Mouse (Mus musculus) neural tube, embryonic 15.5 days (tissue): ENCODE results near the gene S1pr5. TPM values are rescaled to one million over a fixed set of nuclear protein-coding genes. Genes with fewer than 3 reads are reported as not detected.
"Not testable (repeated sequence)": the region's sequence is repeated elsewhere in the genome, so short reads cannot be mapped to it uniquely, and the experiment has no call there.

Experiments
- ATAC-seq: fragments of 200-750 bp; cut with Nextera tagmentation; 2 replicates; pipeline ENCODE4 v1.8.0; 2017; ENCODE audit warnings: mild to moderate bottlenecking, moderate TSS enrichment, moderate library complexity; ENCODE audit not compliant: low FRiP score
- H3K27ac ChIP-seq: fragments of 300-500 bp; sonication (generic); replicated peaks from 2 replicates; pipeline ENCODE4 v1.5.1; 2015; ENCODE audit warnings: mild to moderate bottlenecking, inconsistent platforms
- H3K27me3 ChIP-seq: fragments of 300-500 bp; sonication (generic); replicated peaks from 2 replicates; pipeline ENCODE4 v1.6.1; 2015; ENCODE audit warnings: inconsistent platforms
- H3K36me3 ChIP-seq: fragments of 300-500 bp; sonication (generic); 2 replicates; pipeline ENCODE4 v1.6.1; 2015; ENCODE audit warnings: inconsistent platforms
- H3K4me1 ChIP-seq: fragments of 300-500 bp; sonication (generic); 2 replicates; pipeline ENCODE4 v1.6.1; 2015; ENCODE audit warnings: inconsistent platforms
- H3K4me2 ChIP-seq: fragments of 300-500 bp; sonication (generic); 2 replicates; pipeline ENCODE4 v1.6.1; 2015; ENCODE audit warnings: inconsistent platforms, mild to moderate bottlenecking, moderate library complexity
- H3K4me3 ChIP-seq: fragments of 300-500 bp; sonication (generic); replicated peaks from 2 replicates; pipeline ENCODE4 v1.5.1; 2015; ENCODE audit warnings: mild to moderate bottlenecking, inconsistent platforms
- H3K9ac ChIP-seq: fragments of 300-500 bp; sonication (generic); replicated peaks from 2 replicates; pipeline ENCODE4 v1.6.1; 2015; ENCODE audit warnings: mild to moderate bottlenecking, inconsistent platforms
- H3K9me3 ChIP-seq: fragments of 300-500 bp; sonication (generic); replicated peaks from 2 replicates; pipeline ENCODE4 v1.6.1; 2016; ENCODE audit warnings: inconsistent platforms
- WGBS: fragments of 180-500 bp; shearing (Covaris S2); methylation state at CpG from one replicate; pipeline ENCODE4 v1.1.7; 2015; ENCODE audit warnings: mixed read lengths; 5-methylcytosine and 5-hydroxymethylcytosine counted together
- polyA plus RNA-seq: library from polyadenylated mRNA; unstranded; fragments of >200 nt; fragmentation: Nextera tagmentation; extraction: Ambion mirVana; gene quantifications from 2 replicates; pipeline ENCODE4 v1.2.1, GENCODE M21; 2015

The S1pr5 gene
- polyA plus RNA-seq, 1 experiment from 2014 or later, result 6.7 TPM

DNA sequence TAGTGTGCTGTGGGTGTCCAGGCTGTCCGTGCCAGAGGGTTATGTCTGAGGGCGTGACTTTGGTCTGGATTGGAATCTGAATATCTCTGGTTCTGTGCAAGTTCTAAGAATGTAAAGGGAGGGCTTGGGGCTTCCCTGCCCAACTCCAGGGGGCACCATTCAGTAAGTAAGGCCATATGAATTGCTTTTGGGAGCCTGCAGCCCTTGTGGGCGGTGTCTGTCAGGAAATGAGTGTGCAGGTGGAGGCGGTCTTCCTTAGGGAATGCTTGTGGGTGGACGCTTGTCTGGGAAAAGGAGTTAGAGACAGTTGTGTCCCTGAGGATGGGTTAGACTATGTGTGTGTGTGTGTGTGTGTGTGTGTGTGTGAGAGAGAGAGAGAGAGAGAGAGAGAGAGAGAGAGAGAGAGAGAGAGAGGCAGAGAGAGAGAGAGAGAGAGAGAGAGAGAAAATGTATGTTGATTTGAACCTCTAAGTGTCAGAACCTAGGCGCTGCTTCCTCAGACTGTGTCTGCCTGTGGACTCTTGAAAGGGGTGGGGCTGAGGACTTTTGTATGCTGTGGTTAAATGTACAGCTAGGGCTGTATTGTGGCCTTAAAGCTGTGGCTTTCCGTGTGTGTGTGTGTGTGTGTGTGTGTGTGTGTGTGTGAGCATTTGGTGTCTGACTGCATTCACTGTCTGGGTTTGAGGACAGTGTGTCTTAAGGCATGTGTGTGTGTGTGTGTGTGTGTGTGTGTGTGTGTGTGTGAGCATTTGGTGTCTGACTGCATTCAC is 52.3 kb downstream of the S1pr5 start:
- Histone ChIP-seq H3K4me1 (peaks cover 34% of the 10 kb centered on the region), H3K4me3 (peak overlapping the region; percentile 74; the same call in 1 of the 2 replicates), H3K4me2 (peak overlapping the region; percentile 84), H3K27ac (peak overlapping the region; percentile 79; the same call in 1 of the 2 replicates)
- ATAC-seq, result peak; percentile 45
- H3K9ac ChIP-seq, H3K27me3 ChIP-seq, H3K36me3 ChIP-seq, H3K9me3 ChIP-seq: not testable (repeated sequence)
- WGBS, result 45% methylated on average over 7 of the region's 7 CpGs

DNA sequence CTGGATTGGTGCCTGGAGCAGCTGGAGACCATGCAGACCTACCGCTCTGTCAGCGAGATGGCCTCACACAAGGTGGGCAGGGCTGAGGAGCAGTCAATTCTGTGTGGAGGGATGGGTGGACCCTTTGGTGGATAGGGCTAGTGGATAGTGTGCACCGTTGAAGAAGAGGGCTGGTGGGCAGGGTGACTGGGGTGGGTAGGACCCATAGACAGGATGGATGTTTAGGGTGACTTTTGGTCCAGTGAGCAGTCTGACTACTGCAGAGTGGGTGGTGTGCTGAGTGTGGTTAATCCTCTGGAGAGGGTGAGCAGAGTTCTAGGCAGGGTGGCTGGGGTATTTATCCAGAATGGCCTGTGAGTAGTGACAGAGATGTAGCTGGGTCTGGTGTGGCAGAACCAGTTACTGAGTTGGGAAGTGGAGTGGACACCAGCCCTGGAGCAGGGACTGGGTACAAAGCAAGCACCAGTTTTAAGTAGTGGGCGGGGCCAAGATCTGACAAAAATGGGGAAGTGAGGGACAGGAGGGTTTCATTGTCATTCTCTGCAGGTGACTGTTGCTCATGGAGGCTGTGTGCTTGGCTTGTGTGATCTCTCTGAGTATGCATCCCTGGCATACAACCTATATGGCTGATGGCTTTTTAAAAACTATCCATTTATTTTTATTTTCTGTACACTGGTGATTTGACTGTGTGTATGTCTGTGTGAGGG is 53.3 kb downstream of the S1pr5 start:
- WGBS, result 85% methylated on average over 4 of the region's 4 CpGs
- no peak overlapping the region for H3K9ac ChIP-seq
- ATAC-seq, result no peak

DNA sequence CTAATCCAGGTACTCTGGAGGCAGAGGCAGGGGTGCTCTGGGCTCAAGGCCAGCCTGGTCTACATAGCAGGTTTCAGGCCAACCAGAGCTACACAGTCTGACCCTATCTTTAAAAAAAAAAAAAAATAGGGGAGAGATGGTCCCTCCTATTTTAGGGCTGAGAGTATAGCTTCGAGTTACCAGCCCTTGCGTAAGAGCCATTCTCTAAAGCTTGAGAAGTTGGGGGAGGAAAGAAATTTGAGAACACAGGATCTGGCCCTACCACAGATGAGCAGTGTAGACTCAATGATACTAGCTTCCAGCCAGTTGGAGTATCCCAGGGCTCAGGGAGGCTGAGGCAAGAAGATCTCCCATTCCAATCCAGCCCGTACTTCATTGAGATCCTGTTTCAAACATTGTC is 54.5 kb downstream of the S1pr5 start:
- 97% methylated on average over 3 of the region's 3 CpGs for WGBS
- ATAC-seq, result no peak
- no peak overlapping the region for H3K4me2 ChIP-seq
- no peak overlapping the region for H3K27ac ChIP-seq
- H3K4me3 ChIP-seq, result no peak overlapping the region
- H3K9me3 ChIP-seq, result no peaks in the 10 kb centered on the region
- H3K36me3 ChIP-seq, result no peaks in the 10 kb centered on the region
- H3K4me1 ChIP-seq, result peaks cover 32% of the 10 kb centered on the region
- H3K9ac ChIP-seq, result no peak overlapping the region
- no peaks in the 10 kb centered on the region for H3K27me3 ChIP-seq

More for the DNA sequence above, 53.3 kb downstream of the S1pr5 start:
- H3K4me1 ChIP-seq, result peaks cover 34% of the 10 kb centered on the region
- H3K36me3 ChIP-seq, result no peaks in the 10 kb centered on the region; the same call in 1 of the 2 replicates
- no peaks in the 10 kb centered on the region for H3K9me3 ChIP-seq
- H3K4me3 ChIP-seq, result no peak overlapping the region
- no peak overlapping the region for H3K4me2 ChIP-seq
- no peaks in the 10 kb centered on the region for H3K27me3 ChIP-seq
- no peak overlapping the region for H3K27ac ChIP-seq

Other genes with a start within 250 kb of the S1pr5 start
- 114 and 123 TPM in 2 replicates for gene Mrpl4, start 245.7 kb downstream of the S1pr5 start, polyA plus RNA-seq
- 4.2 and 16.9 TPM in 2 replicates for gene Icam1, start 232.5 kb downstream of the S1pr5 start, polyA plus RNA-seq
- 0.54 TPM in 1 of 2 replicates, not detected in the other for gene Icam4, start 219.1 kb downstream of the S1pr5 start, polyA plus RNA-seq
- 1.8 and 2.0 TPM in 2 replicates for gene Icam5, start 216.4 kb downstream of the S1pr5 start, polyA plus RNA-seq
- gene Zglp1, start 181.3 kb downstream of the S1pr5 start, polyA plus RNA-seq, result 1.00 and 1.6 TPM in 2 replicates
- 1.6 and 2.2 TPM in 2 replicates for gene Gm49373, start 175.3 kb downstream of the S1pr5 start, polyA plus RNA-seq
- 69.8 and 77.7 TPM in 2 replicates for gene Fdx1l, start 174.8 kb downstream of the S1pr5 start, polyA plus RNA-seq
- gene Gm38431, start 156.4 kb downstream of the S1pr5 start, polyA plus RNA-seq, result 1.4 and 2.3 TPM in 2 replicates
- gene Raver1, start 156.4 kb downstream of the S1pr5 start, polyA plus RNA-seq, result 25.6 and 38.0 TPM in 2 replicates
- 9.9 and 12.4 TPM in 2 replicates for gene Tyk2, start 117.2 kb downstream of the S1pr5 start, polyA plus RNA-seq
- gene Cdc37, start 98.5 kb downstream of the S1pr5 start, polyA plus RNA-seq, result 199 and 230 TPM in 2 replicates
- 37.4 and 42.1 TPM in 2 replicates for gene Pde4a, start 82.7 kb downstream of the S1pr5 start, polyA plus RNA-seq
- 70.1 and 72.0 TPM in 2 replicates for gene Keap1, start 9.1 kb downstream of the S1pr5 start, polyA plus RNA-seq
- gene Atg4d, start 16.9 kb upstream of the S1pr5 start, polyA plus RNA-seq, result 50.0 and 52.4 TPM in 2 replicates
- 15.2 and 18.7 TPM in 2 replicates for gene Kri1, start 39.5 kb upstream of the S1pr5 start, polyA plus RNA-seq
- 120 and 129 TPM in 2 replicates for gene Cdkn2d, start 43.0 kb upstream of the S1pr5 start, polyA plus RNA-seq
- gene Ap1m2, start 63.9 kb upstream of the S1pr5 start, polyA plus RNA-seq, result 2.5 and 12.1 TPM in 2 replicates
- 68.4 and 79.7 TPM in 2 replicates for gene Slc44a2, start 72.3 kb upstream of the S1pr5 start, polyA plus RNA-seq
- gene Ilf3, start 119.4 kb upstream of the S1pr5 start, polyA plus RNA-seq, result 189 and 205 TPM in 2 replicates
- gene Qtrt1, start 163.4 kb upstream of the S1pr5 start, polyA plus RNA-seq, result 47.6 and 55.6 TPM in 2 replicates
- 58.5 and 63.7 TPM in 2 replicates for gene Dnm2, start 176.5 kb upstream of the S1pr5 start, polyA plus RNA-seq